Comparison of ENCODE assay signal across 8 mouse cellular contexts in the genomic region with DNA sequence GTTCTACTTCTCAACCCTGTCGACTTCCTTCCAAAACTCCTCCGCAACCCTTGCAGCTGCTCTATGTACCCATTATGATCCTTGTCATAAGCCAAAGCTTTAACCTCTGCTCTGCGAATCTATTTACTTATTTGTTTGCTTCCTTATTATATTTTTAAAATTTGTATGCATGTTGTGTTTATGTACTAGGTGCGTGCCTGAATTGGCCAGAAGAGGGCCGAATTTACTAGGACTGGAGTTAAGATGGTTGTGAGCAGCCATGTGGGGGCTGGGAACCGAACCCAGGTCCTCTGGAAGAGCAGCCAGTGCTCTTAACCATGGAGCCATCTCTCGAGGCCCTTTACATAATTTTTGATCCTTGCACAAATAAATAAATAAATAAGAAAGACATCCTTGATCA. TPM values are rescaled to one million over a fixed set of nuclear protein-coding genes. Genes with fewer than 3 reads are reported as not detected.
DNase-seq lines count a peak whose midpoint lies in the region; ATAC-seq and TF ChIP-seq lines count a peak whose summit lies in the region.

No protein-coding gene starts in this region.

- H3K27ac ChIP-seq in heart, embryonic 11.5 days (ENCODE audit: low read depth, low read length): peak overlapping the region; percentile 60; the same call in 1 of the 2 replicates
- H3K27ac ChIP-seq in heart, postnatal 0 days (ENCODE audit: low read depth): peak overlapping the region; percentile 88

- peak overlapping the region; percentile 81 for H3K9ac ChIP-seq in heart, embryonic 11.5 days (ENCODE audit: low read depth, low read length)
- peak overlapping the region; percentile 78 for H3K9ac ChIP-seq in heart, postnatal 0 days (replicated peaks; ENCODE audit: low read depth, low read length)

- TF ChIP-seq CTCF in G1E (IDR thresholded peaks at IDR 0.05; ENCODE audit: low read depth, low read length): no peak
- no peak for TF ChIP-seq CTCF in heart, postnatal 0 days (IDR thresholded peaks at IDR 0.05; ENCODE audit: low read depth)

- WGBS in heart, embryonic 11.5 days (ENCODE audit: insufficient replicate concordance): 38% methylated on average over 7 of the region's 7 CpGs
- 36% methylated on average over 7 of the region's 7 CpGs for WGBS in heart, postnatal 0 days

- no peaks in the 10 kb centered on the region for H3K4me1 ChIP-seq in heart, embryonic 11.5 days (ENCODE audit: control insufficient read depth, insufficient read depth, low read length)
- H3K4me1 ChIP-seq in G1E (ENCODE audit: insufficient read depth, low read depth, low read length): peaks cover 25% of the 10 kb centered on the region
- peaks cover 9% of the 10 kb centered on the region; the same call in 1 of the 2 replicates for H3K4me1 ChIP-seq in heart, postnatal 0 days (ENCODE audit: control insufficient read depth, insufficient read depth)

- intact Hi-C loops in heart, postnatal 14 days (cut with DNase I): no loop called here

- H3K27me3 ChIP-seq in heart, embryonic 11.5 days (ENCODE audit: control insufficient read depth, insufficient read depth, low read length): no peaks in the 10 kb centered on the region
- H3K27me3 ChIP-seq in G1E (ENCODE audit: insufficient read depth, low read length): no peaks in the 10 kb centered on the region
- H3K27me3 ChIP-seq in heart, postnatal 0 days (ENCODE audit: control insufficient read depth, insufficient read depth, low read length): no peaks in the 10 kb centered on the region

- no peaks in the 10 kb centered on the region for H3K9me3 ChIP-seq in heart, embryonic 11.5 days (replicated peaks; ENCODE audit: control insufficient read depth, low read length)
- H3K9me3 ChIP-seq in G1E (replicated peaks): no peaks in the 10 kb centered on the region
- H3K9me3 ChIP-seq in heart, postnatal 0 days (replicated peaks; ENCODE audit: control insufficient read depth, low read length): no peaks in the 10 kb centered on the region

- TF ChIP-seq EP300 in heart, postnatal 0 days (IDR thresholded peaks at IDR 0.05; ENCODE audit: low read depth): no peak

- DNase-seq in heart, postnatal 14 days: no peak
- DNase-seq in G1E (ENCODE audit: low spot score): no peak
- no peak for DNase-seq in heart, postnatal 0 days (ENCODE audit: low spot score)
- DNase-seq in adrenal gland, adult 8-10 months: no peak
- DNase-seq in ovary, adult 18-20 months (ENCODE audit: low spot score): no peak

- peak overlapping the region; percentile 71 for H3K4me3 ChIP-seq in heart, embryonic 11.5 days (ENCODE audit: low read depth, low read length)
- peak overlapping the region; percentile 78 for H3K4me3 ChIP-seq in G1E (ENCODE audit: low read depth, low read length)
- peak overlapping the region; percentile 88 for H3K4me3 ChIP-seq in heart, postnatal 0 days (ENCODE audit: low read depth, low read length)

- H3K4me2 ChIP-seq in heart, embryonic 11.5 days: peak overlapping the region; percentile 71
- H3K4me2 ChIP-seq in heart, postnatal 0 days (ENCODE audit: low read depth, low read length): peak overlapping the region; percentile 74

- H3K36me3 ChIP-seq in heart, embryonic 11.5 days (ENCODE audit: control insufficient read depth, insufficient read depth, low read length): no peaks in the 10 kb centered on the region
- H3K36me3 ChIP-seq in G1E (replicated peaks): peaks cover 9% of the 10 kb centered on the region
- no peaks in the 10 kb centered on the region for H3K36me3 ChIP-seq in heart, postnatal 0 days (replicated peaks; ENCODE audit: control insufficient read depth, insufficient read depth, low read length)

- ATAC-seq in heart, embryonic 11.5 days (replicated peaks; ENCODE audit: insufficient number of reproducible peaks, low FRiP score, low TSS enrichment): no peak
- no peak for ATAC-seq in G1E (ENCODE audit: extremely low read depth, insufficient number of reproducible peaks, low FRiP score, poor library complexity, severe bottlenecking)
- ATAC-seq in heart, postnatal 0 days (ENCODE audit: insufficient read depth, low read depth): no peak
- ATAC-seq in megakaryocyte progenitor cell, adult 5-6 weeks (replicated peaks; ENCODE audit: poor library complexity): peak; percentile 2; the same call in 1 of the 2 replicates
- no peak for ATAC-seq in inflammation-experienced regulatory T-cells, adult 6 months

RNA-seq across cellular contexts. Expression of a gene that starts 0.5 kb away (rescaled TPM):
- 8.6 and 11.0 TPM in 2 replicates for polyA plus RNA-seq in heart, embryonic 11.5 days (2014; fragmentation: Nextera tagmentation; extraction: Ambion mirVana)
- total RNA-seq in heart, postnatal 14 days (2021): 10 to 100 TPM; 10.5 to 11.2 TPM
- total RNA-seq in G1E (2014; fragmentation: Nextera tagmentation) (23.3 and 24.5 TPM in 2 replicates), G1E (2017) (15.0 and 16.7 TPM in 2 replicates)
- 10.0 and 10.7 TPM in 2 replicates for polyA plus RNA-seq in G1E (2012)
- total RNA-seq in heart, postnatal 0 days (2014; rRNA removed; ENCODE audit: low replicate concordance): 8.2 and 10.0 TPM in 2 replicates
- polyA plus RNA-seq in heart, postnatal 0 days (2015; fragmentation: Nextera tagmentation; extraction: Ambion mirVana): 6.0 and 6.2 TPM in 2 replicates
- 9.6 and 9.8 TPM in 2 replicates for total RNA-seq in megakaryocyte progenitor cell, adult 5-6 weeks (2015)
- 6.8 and 8.6 TPM in 2 replicates for total RNA-seq in megakaryocyte progenitor cell, adult 5-6 weeks (2017)
- 10 to 100 TPM; 46.5 to 69.6 (median 52.5) TPM for polyA plus RNA-seq in inflammation-experienced regulatory T-cells, adult 6 months (2017; shearing (Covaris generic))
- total RNA-seq in adrenal gland, adult 8-10 months (2022): 10 to 100 TPM; 46.9 to 69.7 (median 57.7) TPM

RNA-seq across cellular contexts. Expression of a gene that starts 2.4 kb away (rescaled TPM):
- polyA plus RNA-seq in heart, embryonic 11.5 days (2014; fragmentation: Nextera tagmentation; extraction: Ambion mirVana): 0.49 TPM in 1 of 2 replicates, not detected in the other
- total RNA-seq in heart, postnatal 14 days (2021): not detected
- not detected in 2 replicates for total RNA-seq in G1E (2014; fragmentation: Nextera tagmentation)
- 0.12 and 0.16 TPM in 2 replicates for total RNA-seq in G1E (2017)
- not detected in 2 replicates for polyA plus RNA-seq in G1E (2012)
- not detected in 2 replicates for total RNA-seq in heart, postnatal 0 days (2014; rRNA removed; ENCODE audit: low replicate concordance)
- not detected in 2 replicates for polyA plus RNA-seq in heart, postnatal 0 days (2015; fragmentation: Nextera tagmentation; extraction: Ambion mirVana)
- not detected in 2 replicates for total RNA-seq in megakaryocyte progenitor cell, adult 5-6 weeks (2015)
- total RNA-seq in megakaryocyte progenitor cell, adult 5-6 weeks (2017): not detected in 2 replicates
- not detected for polyA plus RNA-seq in inflammation-experienced regulatory T-cells, adult 6 months (2017; shearing (Covaris generic))
- 10 to 100 TPM in 2 of 4 experiments, 1 to 10 TPM in 2; 1.6 to 14.7 (median 6.9) TPM for total RNA-seq in adrenal gland, adult 8-10 months (2022)

RNA-seq across cellular contexts. Expression of a gene that starts 17.0 kb away (rescaled TPM):
- polyA plus RNA-seq in heart, embryonic 11.5 days (2014; fragmentation: Nextera tagmentation; extraction: Ambion mirVana): 0.24 TPM in 1 of 2 replicates, not detected in the other
- under 1 TPM in 1 of 2 experiments, not detected in 1; 0.19 TPM for total RNA-seq in heart, postnatal 14 days (2021)
- total RNA-seq in G1E (2014; fragmentation: Nextera tagmentation): not detected in 2 replicates
- 0.17 and 0.27 TPM in 2 replicates for total RNA-seq in G1E (2017)
- polyA plus RNA-seq in G1E (2012): 0.04 TPM in 1 of 2 replicates, not detected in the other
- not detected in 2 replicates for total RNA-seq in heart, postnatal 0 days (2014; rRNA removed; ENCODE audit: low replicate concordance)
- 0.14 TPM in 1 of 2 replicates, not detected in the other for polyA plus RNA-seq in heart, postnatal 0 days (2015; fragmentation: Nextera tagmentation; extraction: Ambion mirVana)
- 0.10 TPM in 1 of 2 replicates, not detected in the other for total RNA-seq in megakaryocyte progenitor cell, adult 5-6 weeks (2015)
- total RNA-seq in megakaryocyte progenitor cell, adult 5-6 weeks (2017): 0.08 and 0.20 TPM in 2 replicates
- polyA plus RNA-seq in inflammation-experienced regulatory T-cells, adult 6 months (2017; shearing (Covaris generic)): under 1 TPM in 1 of 3 experiments, not detected in 2; 0.34 TPM
- total RNA-seq in adrenal gland, adult 8-10 months (2022): under 1 TPM in 1 of 4 experiments, not detected in 3; 0.56 TPM

RNA-seq across cellular contexts. Expression of a gene that starts 27.7 kb away (rescaled TPM):
- 0.86 and 0.89 TPM in 2 replicates for polyA plus RNA-seq in heart, embryonic 11.5 days (2014; fragmentation: Nextera tagmentation; extraction: Ambion mirVana)
- under 1 TPM; 0.22 to 0.26 TPM for total RNA-seq in heart, postnatal 14 days (2021)
- total RNA-seq in G1E (2014; fragmentation: Nextera tagmentation): not detected in 2 replicates
- 0.16 TPM in 1 of 2 replicates, not detected in the other for total RNA-seq in G1E (2017)
- 0.03 TPM in 1 of 2 replicates, not detected in the other for polyA plus RNA-seq in G1E (2012)
- 6.6 and 6.8 TPM in 2 replicates for total RNA-seq in heart, postnatal 0 days (2014; rRNA removed; ENCODE audit: low replicate concordance)
- 4.7 and 5.2 TPM in 2 replicates for polyA plus RNA-seq in heart, postnatal 0 days (2015; fragmentation: Nextera tagmentation; extraction: Ambion mirVana)
- 0.22 and 0.27 TPM in 2 replicates for total RNA-seq in megakaryocyte progenitor cell, adult 5-6 weeks (2015)
- 0.25 TPM in 1 of 2 replicates, not detected in the other for total RNA-seq in megakaryocyte progenitor cell, adult 5-6 weeks (2017)
- not detected for polyA plus RNA-seq in inflammation-experienced regulatory T-cells, adult 6 months (2017; shearing (Covaris generic))
- under 1 TPM in 2 of 4 experiments, not detected in 2; 0.22 to 0.28 TPM for total RNA-seq in adrenal gland, adult 8-10 months (2022)

RNA-seq across cellular contexts. Expression of a gene that starts 32.3 kb away (rescaled TPM):
- 25.9 and 27.7 TPM in 2 replicates for polyA plus RNA-seq in heart, embryonic 11.5 days (2014; fragmentation: Nextera tagmentation; extraction: Ambion mirVana)
- 10 to 100 TPM; 13.2 to 13.7 TPM for total RNA-seq in heart, postnatal 14 days (2021)
- 23.2 and 30.2 TPM in 2 replicates for total RNA-seq in G1E (2014; fragmentation: Nextera tagmentation)
- 13.8 TPM in 2 replicates for total RNA-seq in G1E (2017)
- 3.4 and 3.6 TPM in 2 replicates for polyA plus RNA-seq in G1E (2012)
- 19.6 and 24.1 TPM in 2 replicates for total RNA-seq in heart, postnatal 0 days (2014; rRNA removed; ENCODE audit: low replicate concordance)
- 12.5 and 13.4 TPM in 2 replicates for polyA plus RNA-seq in heart, postnatal 0 days (2015; fragmentation: Nextera tagmentation; extraction: Ambion mirVana)
- 16.4 and 17.4 TPM in 2 replicates for total RNA-seq in megakaryocyte progenitor cell, adult 5-6 weeks (2015)
- total RNA-seq in megakaryocyte progenitor cell, adult 5-6 weeks (2017): 12.1 and 12.2 TPM in 2 replicates
- 10 to 100 TPM; 17.4 to 36.9 (median 27.5) TPM for polyA plus RNA-seq in inflammation-experienced regulatory T-cells, adult 6 months (2017; shearing (Covaris generic))
- 10 to 100 TPM; 17.5 to 35.4 (median 24.2) TPM for total RNA-seq in adrenal gland, adult 8-10 months (2022)
